Mouse (Mus musculus): Measurements from ENCODE around the gene Htr2a.

Htr2a gene

DNA sequence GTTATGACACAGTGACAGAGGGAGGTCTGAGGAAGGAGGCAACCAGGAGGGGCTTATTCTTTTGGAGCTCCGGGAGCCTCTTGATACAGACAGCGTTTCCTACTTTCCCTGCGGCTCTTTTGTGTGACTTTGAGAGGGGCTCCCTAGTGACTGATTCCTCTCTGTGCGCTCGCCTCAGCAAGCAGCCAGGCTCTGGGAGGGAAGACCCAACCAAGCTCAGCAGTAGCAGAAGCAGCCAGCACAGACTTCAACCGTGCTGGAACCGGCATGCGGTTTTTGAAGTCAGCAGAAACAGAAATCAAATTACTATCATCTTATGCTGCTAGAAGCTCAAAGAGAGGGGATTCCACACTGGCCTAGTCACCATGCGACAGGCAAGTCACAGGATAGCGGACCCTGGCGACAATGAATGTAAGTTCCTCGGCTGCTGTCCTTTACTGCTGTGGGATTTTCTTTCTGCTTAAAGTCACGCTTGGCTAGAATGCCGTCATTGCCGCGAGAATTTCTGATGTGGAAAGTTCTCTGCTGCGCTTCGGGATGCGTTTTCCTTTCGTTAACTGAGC lies at the start of gene Htr2a:
Gene Htr2a (plus strand): TSS at position 22 of the 563 bp plus-strand sequence.
- WGBS = under 1% methylated on average over 20 of the region's 20 CpGs

- WGBS = 57% methylated on average over 5 of the region's 5 CpGs
Measured at GRCm38 (mm10) chr14:74601333-74602087, 39.1 kb upstream of the Htr2a start.

- 45% methylated on average over 7 of the region's 7 CpGs for WGBS
Measured at GRCm38 (mm10) chr14:74602543-74602942, 38.1 kb upstream of the Htr2a start.

GRCm38 (mm10) chr14:74603131-74603766 lies 37.4 kb upstream of the Htr2a start:
- WGBS = 81% methylated on average over 7 of the region's 7 CpGs

DNA sequence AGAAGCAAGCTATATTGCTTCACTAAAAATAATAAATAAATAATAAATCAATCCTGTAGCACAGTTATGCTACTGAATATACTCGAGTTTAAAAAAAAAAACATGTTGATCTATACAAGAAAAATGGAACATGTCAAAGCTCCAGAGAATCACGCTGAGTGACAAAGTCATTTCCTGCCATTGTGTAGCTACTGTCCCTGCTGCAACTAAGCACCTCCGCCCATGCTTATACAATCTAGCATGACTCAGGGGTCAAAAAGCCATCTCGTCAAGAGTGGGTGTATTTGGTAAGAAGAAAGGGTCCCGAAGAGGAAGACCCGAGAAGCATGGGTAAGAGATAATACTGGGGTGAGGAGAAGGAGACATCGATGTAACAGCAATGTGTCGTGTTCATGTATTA lies 29.3 kb upstream of the Htr2a start:
- 76% methylated on average over 8 of the region's 8 CpGs for WGBS

GRCm38 (mm10) chr14:74618858-74619257 lies 21.8 kb upstream of the Htr2a start:
- WGBS = 79% methylated on average over 4 of the region's 4 CpGs

GRCm38 (mm10) chr14:74638071-74638470 lies 2.6 kb upstream of the Htr2a start:
- 89% methylated on average over 4 of the region's 4 CpGs for WGBS

DNA sequence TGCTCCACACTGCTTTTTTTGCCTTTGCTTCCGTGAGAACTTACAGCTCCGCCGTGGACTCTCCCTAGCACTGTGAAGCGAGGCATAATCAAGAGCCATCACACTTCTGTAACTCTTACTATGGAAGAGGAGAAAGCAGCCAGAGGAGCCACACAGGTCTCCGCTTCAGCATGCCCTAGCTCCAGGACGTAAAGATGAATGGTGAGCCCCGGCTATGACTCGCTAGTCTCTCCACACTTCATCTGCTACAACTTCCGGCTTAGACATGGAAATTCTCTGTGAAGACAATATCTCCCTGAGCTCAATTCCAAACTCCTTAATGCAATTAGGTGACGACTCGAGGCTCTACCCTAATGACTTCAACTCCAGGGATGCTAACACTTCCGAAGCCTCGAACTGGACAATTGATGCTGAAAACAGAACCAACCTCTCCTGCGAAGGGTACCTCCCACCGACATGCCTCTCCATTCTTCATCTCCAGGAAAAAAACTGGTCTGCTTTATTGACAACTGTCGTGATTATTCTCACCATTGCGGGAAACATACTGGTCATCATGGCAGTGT lies 1.1 kb downstream of the Htr2a start:
- 5% methylated on average over 17 of the region's 17 CpGs for WGBS

DNA sequence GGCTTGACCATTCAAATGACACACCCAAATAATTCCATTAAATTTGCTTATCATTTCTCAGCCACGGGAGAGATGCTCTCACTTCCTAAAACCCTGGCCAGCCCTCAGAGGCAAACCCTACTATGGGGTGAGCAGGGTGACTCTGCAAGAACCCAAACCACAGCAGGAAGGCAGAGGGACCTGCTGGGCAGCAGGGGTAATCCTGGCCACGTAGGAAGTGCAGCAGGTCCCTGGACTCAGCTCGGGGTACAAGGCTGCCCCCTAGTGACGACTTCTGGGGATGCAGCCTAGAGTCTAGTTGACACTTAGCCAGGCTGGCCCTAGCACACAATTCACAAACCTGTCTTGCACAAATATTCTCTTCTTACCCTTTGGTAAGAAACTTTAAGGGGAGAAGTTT lies 2.7 kb downstream of the Htr2a start:
- 1% methylated on average over 4 of the region's 4 CpGs for WGBS

GRCm38 (mm10) chr14:74646107-74646793 lies 5.6 kb downstream of the Htr2a start:
- 61% methylated on average over 11 of the region's 11 CpGs for WGBS

- 85% methylated on average over 6 of the region's 6 CpGs for WGBS
Measured at GRCm38 (mm10) chr14:74650001-74650400, 9.4 kb downstream of the Htr2a start.

DNA sequence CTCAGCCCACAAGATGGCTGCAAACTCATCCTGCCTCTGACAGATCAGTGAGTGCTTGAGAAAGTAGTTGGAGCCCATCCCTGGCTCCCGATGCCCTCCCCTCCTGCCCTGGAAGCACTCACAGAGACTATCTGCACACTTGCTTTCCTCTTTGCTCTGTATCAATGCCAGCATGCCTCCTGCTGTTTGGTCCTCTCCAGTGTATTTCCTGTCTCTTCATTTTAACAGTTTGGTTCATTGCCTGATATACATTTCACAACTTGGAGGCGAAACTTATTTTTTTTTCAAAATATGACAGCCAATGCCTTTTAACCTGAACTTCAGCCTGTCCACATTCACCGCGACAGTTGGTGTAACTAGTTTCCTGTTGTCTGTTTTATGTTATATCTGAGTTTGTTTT lies 11.0 kb downstream of the Htr2a start:
- WGBS = 70% methylated on average over 4 of the region's 4 CpGs

DNA sequence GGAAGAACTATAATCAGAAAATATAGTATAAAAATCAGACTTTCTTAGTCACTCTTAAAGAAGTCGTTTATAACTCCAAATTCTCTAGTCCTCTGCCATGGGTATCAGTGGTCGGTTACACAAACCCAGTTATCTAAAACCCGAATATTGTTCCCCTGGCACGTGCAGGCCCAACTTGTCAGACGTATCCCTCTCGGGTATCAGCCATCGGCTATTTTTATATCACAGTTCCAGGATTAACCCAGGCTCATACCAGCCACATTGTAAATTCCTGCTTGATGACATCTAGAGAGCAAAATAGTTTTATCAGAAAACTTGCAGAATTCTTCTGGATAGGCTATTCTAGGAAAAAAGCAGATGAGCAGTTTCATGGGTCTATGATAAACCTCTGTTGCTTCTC lies 16.6 kb downstream of the Htr2a start:
- 75% methylated on average over 7 of the region's 7 CpGs for WGBS

DNA sequence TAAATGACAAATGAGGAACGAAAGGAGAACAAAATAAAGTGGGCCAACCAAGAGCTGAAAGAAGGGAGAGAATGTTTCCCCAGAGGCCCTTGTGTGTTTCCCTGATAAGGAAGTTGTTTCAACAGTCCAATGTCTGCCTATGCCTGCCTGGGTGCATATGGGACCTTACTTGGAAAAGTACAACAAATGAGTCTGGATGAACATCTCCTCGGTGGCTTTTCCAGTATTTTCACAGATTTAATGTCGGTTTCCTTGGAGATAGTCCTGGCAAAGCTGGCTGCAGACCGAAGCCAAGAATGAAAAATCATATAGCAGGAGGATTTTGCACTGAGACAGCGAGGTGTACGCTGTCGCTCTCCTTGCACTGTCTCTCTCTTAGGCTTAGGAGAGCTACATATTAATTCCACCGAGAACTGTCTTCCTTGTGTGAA lies 18.8 kb downstream of the Htr2a start:
- 51% methylated on average over 8 of the region's 8 CpGs for WGBS

DNA sequence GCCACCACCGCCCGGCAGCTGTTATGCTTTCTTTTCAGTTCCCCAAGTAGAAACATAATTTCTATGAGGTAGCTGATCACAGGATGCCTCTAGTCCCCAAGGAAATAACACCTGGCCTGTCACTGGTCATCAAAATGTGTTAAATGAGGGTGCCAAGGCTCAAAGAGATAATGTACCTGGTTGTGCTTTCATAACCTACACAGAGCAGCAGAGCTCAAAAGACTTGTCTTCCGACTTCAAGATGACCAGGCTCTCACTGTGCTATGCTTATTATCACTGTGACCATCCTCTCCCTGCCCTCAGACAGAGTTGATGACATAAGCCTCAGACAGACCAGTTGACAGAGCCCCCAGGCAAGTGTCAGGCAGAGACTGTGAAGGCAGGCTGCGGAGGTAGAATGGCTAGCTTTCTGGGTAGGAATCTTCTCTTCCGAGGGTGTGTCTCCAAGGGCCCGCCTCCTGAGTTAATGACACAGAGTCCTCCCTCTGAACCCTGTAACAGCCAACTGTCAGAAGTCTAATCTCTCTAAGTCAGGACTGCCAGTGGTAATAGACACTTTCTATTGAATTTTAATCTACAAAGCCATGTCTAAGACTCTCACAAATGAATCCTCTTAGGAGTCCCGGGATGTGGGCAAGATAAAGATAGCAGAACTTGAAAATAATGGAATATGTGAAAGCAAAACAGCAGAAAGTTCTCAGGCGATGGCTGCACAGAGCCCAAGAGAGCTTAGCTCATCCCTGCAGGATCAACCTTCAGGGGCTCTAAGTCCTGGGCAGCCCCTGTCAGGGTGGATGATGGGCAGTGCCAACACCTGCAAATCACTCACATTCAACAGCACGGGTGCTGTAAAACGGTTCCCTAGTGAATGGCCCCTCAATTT lies 31.7 kb downstream of the Htr2a start:
- 83% methylated on average over 10 of the region's 10 CpGs for WGBS

DNA sequence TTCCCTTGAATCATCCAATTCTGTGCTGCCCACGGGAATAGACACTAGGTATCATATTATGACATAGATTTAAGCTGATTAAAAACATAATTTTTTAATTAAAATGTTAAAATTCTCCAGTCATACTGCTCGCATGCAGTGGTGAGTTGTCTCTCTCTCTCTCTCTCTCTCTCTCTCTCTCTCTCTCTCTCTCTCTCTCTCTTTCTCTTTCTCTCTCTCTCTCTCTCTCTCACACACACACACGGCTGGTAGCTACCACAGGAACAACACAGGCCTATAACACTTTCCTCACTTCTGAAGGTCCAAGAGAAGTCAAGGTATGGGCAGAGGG lies 32.3 kb downstream of the Htr2a start:
- WGBS = 85% methylated on average over 3 of the region's 3 CpGs

GRCm38 (mm10) chr14:74673584-74673983 lies 32.9 kb downstream of the Htr2a start:
- WGBS = 89% methylated on average over 3 of the region's 3 CpGs

GRCm38 (mm10) chr14:74679841-74680240 lies 39.2 kb downstream of the Htr2a start:
- WGBS = 85% methylated on average over 5 of the region's 5 CpGs

GRCm38 (mm10) chr14:74684298-74684978 lies 43.8 kb downstream of the Htr2a start:
- WGBS = 87% methylated on average over 5 of the region's 5 CpGs

DNA sequence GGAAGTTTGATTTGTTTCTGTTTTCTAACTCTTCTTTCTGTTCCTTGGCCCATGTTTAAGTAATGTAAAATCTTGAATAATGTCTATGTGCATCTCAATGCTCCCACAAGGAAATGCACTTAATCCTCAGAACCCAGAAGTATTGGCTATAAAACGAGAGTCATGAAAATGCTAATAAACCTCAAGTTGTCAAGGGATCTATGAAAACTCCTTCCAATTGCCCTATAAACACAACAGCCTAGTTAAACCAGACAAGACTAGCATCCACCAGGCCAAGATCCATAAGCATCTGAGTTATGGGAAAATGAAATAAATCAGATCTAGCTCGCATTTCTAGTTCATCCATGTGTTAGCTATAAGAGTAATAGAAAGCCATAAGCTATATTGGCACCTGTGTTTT lies 51.3 kb downstream of the Htr2a start:
- WGBS = 94% methylated on average over 2 of the region's 2 CpGs

GRCm38 (mm10) chr14:74696766-74697165 lies 56.1 kb downstream of the Htr2a start:
- WGBS = 65% methylated on average over 4 of the region's 4 CpGs
